Mouse (Mus musculus): Measurements from ENCODE around the gene Lbhd2. TPM values are rescaled to one million over a fixed set of nuclear protein-coding genes. Genes with fewer than 3 reads are reported as not detected.

The Lbhd2 gene
- total RNA-seq, 2 experiments from 2014 or later = not detected

Other genes starting within 250 kb of the Lbhd2 start
- 3.1 and 3.3 TPM in 2 replicates for gene Traf3, start 240.4 kb upstream of the Lbhd2 start, total RNA-seq (2015; ENCODE audit: low replicate concordance)
- gene Traf3, start 240.4 kb upstream of the Lbhd2 start, total RNA-seq (2017; ENCODE audit: low replicate concordance) = 2.6 and 4.3 TPM in 2 replicates
- gene 4930595D18Rik, start 222.3 kb upstream of the Lbhd2 start, total RNA-seq (2015; ENCODE audit: low replicate concordance) = not detected in 2 replicates
- not detected in 2 replicates for gene 4930595D18Rik, start 222.3 kb upstream of the Lbhd2 start, total RNA-seq (2017; ENCODE audit: low replicate concordance)
- not detected in 2 replicates for gene Amn, start 135.7 kb upstream of the Lbhd2 start, total RNA-seq (2015; ENCODE audit: low replicate concordance)
- gene Amn, start 135.7 kb upstream of the Lbhd2 start, total RNA-seq (2017; ENCODE audit: low replicate concordance) = not detected in 2 replicates
- 0.58 and 10.9 TPM in 2 replicates for gene Cdc42bpb, start 29.1 kb upstream of the Lbhd2 start, total RNA-seq (2015; ENCODE audit: low replicate concordance)
- gene Cdc42bpb, start 29.1 kb upstream of the Lbhd2 start, total RNA-seq (2017; ENCODE audit: low replicate concordance) = 1.8 and 2.6 TPM in 2 replicates
- gene Exoc3l4, start 10.2 kb downstream of the Lbhd2 start, total RNA-seq (2015; ENCODE audit: low replicate concordance) = not detected in 2 replicates
- not detected in 2 replicates for gene Exoc3l4, start 10.2 kb downstream of the Lbhd2 start, total RNA-seq (2017; ENCODE audit: low replicate concordance)
- 121 and 131 TPM in 2 replicates for gene Tnfaip2, start 35.7 kb downstream of the Lbhd2 start, total RNA-seq (2015; ENCODE audit: low replicate concordance)
- gene Tnfaip2, start 35.7 kb downstream of the Lbhd2 start, total RNA-seq (2017; ENCODE audit: low replicate concordance) = 287 and 456 TPM in 2 replicates
- gene Gm266, start 79.0 kb downstream of the Lbhd2 start, total RNA-seq (2015; ENCODE audit: low replicate concordance) = not detected in 2 replicates
- gene Gm266, start 79.0 kb downstream of the Lbhd2 start, total RNA-seq (2017; ENCODE audit: low replicate concordance) = not detected in 2 replicates
- gene Eif5, start 131.2 kb downstream of the Lbhd2 start, total RNA-seq (2015; ENCODE audit: low replicate concordance) = 1,226 and 1,283 TPM in 2 replicates
- 1,807 and 1,822 TPM in 2 replicates for gene Eif5, start 131.2 kb downstream of the Lbhd2 start, total RNA-seq (2017; ENCODE audit: low replicate concordance)
- 124 and 158 TPM in 2 replicates for gene Mark3, start 167.7 kb downstream of the Lbhd2 start, total RNA-seq (2015; ENCODE audit: low replicate concordance)
- gene Mark3, start 167.7 kb downstream of the Lbhd2 start, total RNA-seq (2017; ENCODE audit: low replicate concordance) = 138 and 180 TPM in 2 replicates

Measured in erythroblast, adult 5-6 weeks (primary cell).